Mouse (Mus musculus): ENCODE results near the gene Hist2h2aa2.

DNA sequence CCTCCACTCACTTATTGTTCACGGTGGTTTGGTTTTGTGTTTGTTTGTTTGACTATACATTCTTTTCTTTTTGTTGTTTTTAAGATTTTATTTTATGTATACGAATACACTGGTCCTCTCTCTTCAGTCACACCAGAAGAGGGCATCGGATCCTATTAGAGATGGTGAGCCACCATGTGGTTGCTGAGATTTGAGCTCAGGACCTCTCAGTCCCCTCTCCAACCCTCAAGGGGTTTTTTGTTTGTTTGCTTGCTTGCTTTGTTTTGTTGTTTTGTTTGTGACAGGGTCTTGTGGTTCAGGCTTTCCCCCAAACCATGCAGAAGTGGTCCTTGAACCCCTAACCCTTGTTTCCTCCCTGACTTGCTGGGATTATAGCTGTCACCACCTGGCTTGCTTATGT lies 21.5 kb upstream of the Hist2h2aa2 start:
- TF ChIP-seq CTCF (conservative IDR thresholded peaks at IDR 0.05; ENCODE audit: insufficient read depth, insufficient read length, low read depth, low read length) (no peak), POLR2A (IDR thresholded peaks at IDR 0.05; ENCODE audit: low read depth, low read length) (no peak)

All from kidney, adult 2 months (tissue).